Mouse (Mus musculus) lung, postnatal 0 days (tissue): ENCODE measurements around the gene Bcr.
A peak's percentile ranks its signal among the peaks of the same experiment; 100 is the strongest.

ENCODE experiments used
- CTCF ChIP-seq: IDR thresholded peaks from 2 replicates; pipeline ENCODE4 v1.5.1; 2016; ENCODE audit warnings: antibody characterized with exemption, mild to moderate bottlenecking
- EP300 ChIP-seq: IDR thresholded peaks from 2 replicates; pipeline ENCODE4 v1.6.1; 2016; ENCODE audit warnings: antibody characterized with exemption, mild to moderate bottlenecking, control low read depth

GRCm38 (mm10) chr10:75173712-75174111, 113.3 kb downstream of the Bcr start:
- TF ChIP-seq CTCF: no peak
- TF ChIP-seq EP300: peak; percentile 14; the same call in 1 of the 2 replicates
